Mouse (Mus musculus): Measurements from ENCODE around the gene Sfxn5. TPM values are rescaled to one million over a fixed set of nuclear protein-coding genes. Genes with fewer than 3 reads are reported as not detected.

Gene Sfxn5
- polyA plus RNA-seq, 1 experiment = 0.63 TPM

DNA sequence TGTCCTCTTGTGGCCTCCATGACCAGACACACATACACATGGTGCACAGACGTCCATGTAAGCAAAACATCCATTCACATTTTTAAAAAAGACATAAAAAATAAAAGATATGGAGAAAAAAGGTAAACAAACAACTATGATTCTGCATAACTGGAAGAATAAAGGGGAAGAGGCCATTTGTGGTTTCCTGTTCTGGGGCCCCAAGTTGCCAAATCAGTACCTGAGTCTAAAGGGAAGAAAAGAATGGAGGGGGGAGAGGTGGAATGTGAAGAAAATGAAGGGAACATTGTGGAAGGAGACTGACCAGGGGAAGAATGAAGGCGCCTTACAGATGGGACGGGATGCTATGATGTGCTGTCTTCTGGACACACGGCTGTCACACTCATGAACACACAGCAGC lies 6.7 kb downstream of the Sfxn5 start:
- Histone ChIP-seq H3K27ac (ENCODE audit: insufficient read depth, low read depth, low read length) (no peak overlapping the region), H3K27me3 (ENCODE audit: control insufficient read depth, insufficient read depth, low read length) (0 out of 2 replicates have a peak, but pooled peaks cover 3% of the 10 kb centered on the region), H3K4me3 (ENCODE audit: low read depth, low read length) (no peak overlapping the region), H3K4me1 (ENCODE audit: control insufficient read depth, insufficient read depth, insufficient read length, low read length) (0 out of 2 replicates have a peak, but pooled peaks cover 2% of the 10 kb centered on the region), H3K36me3 (ENCODE audit: control insufficient read depth, insufficient read depth, low read length) (no peaks in the 10 kb centered on the region)
- 80% methylated on average over 4 of the region's 4 CpGs for WGBS
- no peak for TF ChIP-seq CTCF (IDR thresholded peaks at IDR 0.05; ENCODE audit: extremely low read depth, insufficient read length, insufficient replicate concordance, low read depth, low read length)
- no peak for TF ChIP-seq POLR2A (IDR thresholded peaks at IDR 0.05; ENCODE audit: low read depth, low read length)

DNA sequence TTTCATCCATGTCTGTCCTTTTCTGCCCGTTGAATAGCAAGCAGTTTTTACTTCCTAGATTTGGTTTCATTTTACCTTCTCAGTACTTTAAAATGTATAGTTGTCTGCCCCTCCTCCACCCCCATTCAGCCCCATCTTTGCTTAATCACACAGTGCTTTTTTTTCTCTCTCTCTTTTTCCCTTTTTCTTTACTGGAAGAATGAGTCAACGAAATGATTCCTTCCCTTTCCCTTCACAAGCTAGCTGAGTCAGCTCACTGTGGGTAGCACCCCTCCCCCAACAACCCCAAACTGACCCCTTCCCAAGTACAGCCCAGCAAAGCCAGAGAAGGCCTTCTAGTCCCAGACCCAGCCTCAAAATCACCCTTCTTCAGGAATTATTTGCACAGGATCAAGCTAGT lies 8.1 kb downstream of the Sfxn5 start:
- Histone ChIP-seq H3K36me3 (ENCODE audit: control insufficient read depth, insufficient read depth, low read length) (no peaks in the 10 kb centered on the region), H3K27ac (ENCODE audit: insufficient read depth, low read depth, low read length) (no peak overlapping the region), H3K4me3 (ENCODE audit: low read depth, low read length) (no peak overlapping the region), H3K27me3 (ENCODE audit: control insufficient read depth, insufficient read depth, low read length) (no peaks in the 10 kb centered on the region), H3K4me1 (ENCODE audit: control insufficient read depth, insufficient read depth, insufficient read length, low read length) (0 out of 2 replicates have a peak, but pooled peaks cover 2% of the 10 kb centered on the region)
- TF ChIP-seq CTCF (IDR thresholded peaks at IDR 0.05; ENCODE audit: extremely low read depth, insufficient read length, insufficient replicate concordance, low read depth, low read length) (no peak), POLR2A (IDR thresholded peaks at IDR 0.05; ENCODE audit: low read depth, low read length) (no peak)
- WGBS = 31% methylated on average over 2 of the region's 2 CpGs

DNA sequence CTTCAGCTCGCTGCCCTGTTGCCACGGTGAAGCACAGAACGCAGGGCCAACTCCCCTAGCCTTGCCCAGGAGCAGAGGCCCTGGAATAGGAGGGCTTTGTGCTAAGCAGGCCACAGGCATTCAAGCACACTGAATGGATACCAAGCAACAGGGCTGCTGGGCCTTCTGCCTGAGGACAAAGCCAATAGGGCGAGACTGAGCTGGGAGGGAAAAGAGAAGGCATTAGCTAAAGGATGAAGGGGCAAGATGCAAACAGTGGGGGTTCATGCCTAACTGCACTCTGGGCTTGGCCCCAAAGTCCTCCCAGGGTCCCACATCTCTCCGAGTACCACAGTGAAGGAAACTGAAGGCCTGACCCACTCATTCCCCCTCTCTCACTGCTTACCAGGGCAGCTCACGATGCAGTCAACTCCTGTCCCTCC lies 12.8 kb downstream of the Sfxn5 start:
- WGBS = 88% methylated on average over 6 of the region's 6 CpGs
- H3K27me3 ChIP-seq (ENCODE audit: control insufficient read depth, insufficient read depth, low read length) = no peaks in the 10 kb centered on the region
- TF ChIP-seq CTCF (IDR thresholded peaks at IDR 0.05; ENCODE audit: extremely low read depth, insufficient read length, insufficient replicate concordance, low read depth, low read length) (no peak), POLR2A (IDR thresholded peaks at IDR 0.05; ENCODE audit: low read depth, low read length) (no peak)
- H3K27ac ChIP-seq (ENCODE audit: insufficient read depth, low read depth, low read length) = no peak overlapping the region
- 0 out of 2 replicates have a peak, but pooled peaks cover 2% of the 10 kb centered on the region for H3K4me1 ChIP-seq (ENCODE audit: control insufficient read depth, insufficient read depth, insufficient read length, low read length)
- H3K4me3 ChIP-seq (ENCODE audit: low read depth, low read length) = no peak overlapping the region
- no peaks in the 10 kb centered on the region for H3K36me3 ChIP-seq (ENCODE audit: control insufficient read depth, insufficient read depth, low read length)

DNA sequence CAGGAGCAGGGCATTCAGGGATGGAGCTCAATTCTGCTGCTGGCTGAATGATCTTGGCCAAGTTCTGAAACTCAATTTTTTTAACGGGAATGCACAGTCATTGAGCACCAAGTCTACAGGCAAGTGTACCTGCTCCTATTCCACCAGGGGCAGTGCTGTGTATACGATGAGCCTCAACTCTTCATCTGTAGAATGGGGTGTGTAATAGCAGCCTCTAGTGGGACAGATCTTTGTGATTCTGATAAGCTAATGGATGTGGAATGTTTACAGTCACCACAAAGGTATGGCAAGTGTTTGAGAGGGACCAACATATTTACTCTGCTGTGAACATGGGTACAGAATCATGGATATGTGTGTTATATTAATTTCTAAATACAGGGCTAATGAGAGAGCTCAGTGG lies 17.0 kb downstream of the Sfxn5 start:
- H3K27me3 ChIP-seq (ENCODE audit: control insufficient read depth, insufficient read depth, low read length) = no peaks in the 10 kb centered on the region
- no peak overlapping the region for H3K27ac ChIP-seq (ENCODE audit: insufficient read depth, low read depth, low read length)
- 89% methylated on average over 2 of the region's 2 CpGs for WGBS
- TF ChIP-seq CTCF (IDR thresholded peaks at IDR 0.05; ENCODE audit: extremely low read depth, insufficient read length, insufficient replicate concordance, low read depth, low read length) (no peak), POLR2A (IDR thresholded peaks at IDR 0.05; ENCODE audit: low read depth, low read length) (no peak)
- no peaks in the 10 kb centered on the region for H3K4me1 ChIP-seq (ENCODE audit: control insufficient read depth, insufficient read depth, insufficient read length, low read length)
- H3K4me3 ChIP-seq (ENCODE audit: low read depth, low read length) = no peak overlapping the region
- H3K36me3 ChIP-seq (ENCODE audit: control insufficient read depth, insufficient read depth, low read length) = no peaks in the 10 kb centered on the region

DNA sequence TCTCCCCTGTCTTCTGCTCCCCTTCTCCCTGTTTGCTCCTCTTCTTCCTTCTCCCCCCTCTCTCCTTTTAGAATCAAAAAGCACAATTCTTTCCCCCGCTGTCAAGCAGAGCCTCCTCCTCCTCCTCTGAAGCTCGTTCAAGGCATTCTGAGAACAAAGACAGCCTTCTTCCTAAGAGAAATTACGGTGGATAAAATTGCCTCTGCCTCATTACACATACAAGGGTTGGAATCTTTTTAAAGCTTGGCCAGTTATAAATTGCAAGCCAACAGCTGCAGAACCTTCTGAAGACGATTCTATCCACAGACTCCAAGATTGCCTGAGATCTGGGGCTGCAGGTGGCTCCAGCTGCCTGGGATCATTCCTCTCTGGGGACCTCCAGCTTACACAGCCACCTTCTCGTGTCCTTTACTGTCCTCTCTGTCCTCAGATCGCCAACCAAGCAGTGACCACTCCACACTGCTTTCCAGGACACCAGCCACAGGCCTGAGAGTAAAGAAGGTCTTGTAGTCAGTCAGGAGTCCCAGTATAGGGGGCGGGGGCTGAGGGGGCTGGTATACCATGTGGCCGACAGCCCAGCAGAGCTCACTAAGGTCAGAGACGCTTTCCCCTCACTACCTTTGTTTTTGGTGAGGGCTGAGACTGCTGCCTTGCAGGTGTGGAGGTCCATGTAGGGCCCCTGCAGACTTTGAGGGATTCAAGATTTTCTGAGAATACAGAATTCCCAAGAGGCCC lies 19.0 kb downstream of the Sfxn5 start:
- TF ChIP-seq CTCF (IDR thresholded peaks at IDR 0.05; ENCODE audit: extremely low read depth, insufficient read length, insufficient replicate concordance, low read depth, low read length) (no peak), POLR2A (IDR thresholded peaks at IDR 0.05; ENCODE audit: low read depth, low read length) (no peak)
- H3K27me3 ChIP-seq (ENCODE audit: control insufficient read depth, insufficient read depth, low read length) = no peaks in the 10 kb centered on the region
- no peaks in the 10 kb centered on the region for H3K4me1 ChIP-seq (ENCODE audit: control insufficient read depth, insufficient read depth, insufficient read length, low read length)
- no peak overlapping the region for H3K4me3 ChIP-seq (ENCODE audit: low read depth, low read length)
- 66% methylated on average over 9 of the region's 9 CpGs for WGBS
- no peak overlapping the region for H3K27ac ChIP-seq (ENCODE audit: insufficient read depth, low read depth, low read length)
- no peaks in the 10 kb centered on the region for H3K36me3 ChIP-seq (ENCODE audit: control insufficient read depth, insufficient read depth, low read length)

DNA sequence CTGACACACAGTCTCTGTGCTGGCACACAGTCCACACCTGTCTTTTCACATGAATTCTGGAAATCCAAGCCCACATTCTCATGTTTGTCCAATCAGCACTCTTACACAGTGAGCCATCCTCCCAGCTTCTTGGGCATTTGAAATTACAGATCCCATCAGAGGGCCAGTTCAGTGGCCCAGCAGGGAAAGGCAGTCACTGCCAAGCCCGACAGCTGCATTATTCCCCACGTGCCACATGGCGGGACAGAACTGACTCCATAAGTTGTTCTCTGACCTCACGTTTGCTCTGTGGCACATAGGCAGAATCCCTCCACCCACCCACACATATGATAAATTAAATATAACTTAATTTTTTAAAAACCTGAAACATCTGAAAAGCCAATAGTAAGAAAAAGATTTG lies 25.3 kb downstream of the Sfxn5 start:
- WGBS = 88% methylated on average over 4 of the region's 4 CpGs
- H3K36me3 ChIP-seq (ENCODE audit: control insufficient read depth, insufficient read depth, low read length) = no peaks in the 10 kb centered on the region
- H3K4me3 ChIP-seq (ENCODE audit: low read depth, low read length) = no peak overlapping the region
- no peak for TF ChIP-seq CTCF (IDR thresholded peaks at IDR 0.05; ENCODE audit: extremely low read depth, insufficient read length, insufficient replicate concordance, low read depth, low read length)
- TF ChIP-seq POLR2A (IDR thresholded peaks at IDR 0.05; ENCODE audit: low read depth, low read length) = no peak
- no peaks in the 10 kb centered on the region for H3K27me3 ChIP-seq (ENCODE audit: control insufficient read depth, insufficient read depth, low read length)
- peaks cover 1% of the 10 kb centered on the region; the same call in 1 of the 2 replicates for H3K4me1 ChIP-seq (ENCODE audit: control insufficient read depth, insufficient read depth, insufficient read length, low read length)
- H3K27ac ChIP-seq (ENCODE audit: insufficient read depth, low read depth, low read length) = no peak overlapping the region

DNA sequence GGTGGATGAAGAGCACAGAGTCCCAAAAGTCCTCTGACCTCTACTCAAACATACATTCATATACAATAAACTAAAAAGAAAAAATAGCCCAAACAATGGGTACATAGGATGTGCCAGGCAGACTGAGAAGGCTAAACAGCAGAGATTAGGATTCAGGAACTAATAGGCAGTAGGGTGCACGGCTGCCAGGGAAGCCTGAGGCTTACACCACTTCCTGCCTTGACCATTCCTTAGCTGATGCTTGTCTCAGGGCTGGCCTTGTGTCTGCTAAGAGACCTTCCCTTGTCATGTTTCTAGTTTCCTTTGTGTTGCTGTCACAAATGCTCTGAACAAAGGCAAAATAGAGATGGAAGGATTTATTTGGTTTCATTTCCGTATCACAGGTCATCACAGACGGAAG lies 26.8 kb downstream of the Sfxn5 start:
- WGBS = 81% methylated on average over 3 of the region's 3 CpGs

More for the DNA sequence above, 26.8 kb downstream of the Sfxn5 start:
- peaks cover 2% of the 10 kb centered on the region; the same call in 1 of the 2 replicates for H3K4me1 ChIP-seq (ENCODE audit: control insufficient read depth, insufficient read depth, insufficient read length, low read length)
- no peak overlapping the region for H3K4me3 ChIP-seq (ENCODE audit: low read depth, low read length)
- no peak for TF ChIP-seq CTCF (IDR thresholded peaks at IDR 0.05; ENCODE audit: extremely low read depth, insufficient read length, insufficient replicate concordance, low read depth, low read length)
- H3K27me3 ChIP-seq (ENCODE audit: control insufficient read depth, insufficient read depth, low read length) = no peaks in the 10 kb centered on the region
- H3K27ac ChIP-seq (ENCODE audit: insufficient read depth, low read depth, low read length) = no peak overlapping the region
- H3K36me3 ChIP-seq (ENCODE audit: control insufficient read depth, insufficient read depth, low read length) = no peaks in the 10 kb centered on the region

Data from small intestine, adult 2 months (tissue).